13 mouse cellular contexts compared by ENCODE assay signal in the genomic region with DNA sequence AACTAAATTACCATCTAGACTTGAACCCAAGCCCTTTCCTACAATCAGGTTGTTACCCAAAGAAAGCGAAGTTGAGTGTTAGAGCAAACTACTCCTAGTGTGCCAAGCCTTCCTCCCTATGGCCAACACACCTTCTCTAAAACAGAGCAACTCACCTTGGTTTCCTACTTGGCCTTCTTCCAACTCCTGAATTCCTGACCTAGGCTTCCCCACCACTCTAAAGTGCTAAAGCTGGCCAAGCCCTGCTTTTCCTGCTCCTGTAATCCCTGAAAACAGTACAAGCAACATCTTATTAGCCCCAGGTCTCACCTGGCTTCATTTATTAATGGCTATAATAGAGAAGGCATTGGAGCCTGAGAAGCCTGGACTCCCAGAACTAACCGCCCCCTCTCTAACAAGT.
"Had no signal": no experiment of that assay in that cellular context is flagged by ENCODE, and none has a peak within 500 bp of the region (broad histone marks: within the 10 kb centered on the region; RNA-seq: fewer than 3 reads in every experiment).

No protein-coding gene starts in this region.

- DNase-seq: kidney, adult 11 months; kidney, postnatal 10 days; left cerebral cortex, postnatal 4 days; liver, embryonic 13.5 days; midbrain, embryonic 14.5 days; right cerebral cortex, adult 18-20 months; right cerebral cortex, postnatal 25 days; thymus, postnatal 4 days had no signal

- ATAC-seq: hindbrain, postnatal 0 days had no signal

- H3K27ac ChIP-seq: hindbrain, postnatal 0 days; limb, embryonic 13.5 days; liver, embryonic 13.5 days; neural tube, embryonic 15.5 days; stomach, postnatal 0 days had no signal

- H3K4me3 ChIP-seq: limb, embryonic 13.5 days; liver, embryonic 13.5 days; myocyte; neural tube, embryonic 15.5 days had no signal

- H3K27me3 ChIP-seq: limb, embryonic 13.5 days; liver, embryonic 13.5 days; neural tube, embryonic 15.5 days had no signal

- H3K9ac ChIP-seq: limb, embryonic 13.5 days; liver, embryonic 13.5 days; neural tube, embryonic 15.5 days had no signal

- H3K9me3 ChIP-seq: limb, embryonic 13.5 days; liver, embryonic 13.5 days; neural tube, embryonic 15.5 days had no signal

- H3K4me2 ChIP-seq: limb, embryonic 13.5 days; liver, embryonic 13.5 days; neural tube, embryonic 15.5 days had no signal
